12 mouse cellular contexts compared by ENCODE assay signal in the genomic region with DNA sequence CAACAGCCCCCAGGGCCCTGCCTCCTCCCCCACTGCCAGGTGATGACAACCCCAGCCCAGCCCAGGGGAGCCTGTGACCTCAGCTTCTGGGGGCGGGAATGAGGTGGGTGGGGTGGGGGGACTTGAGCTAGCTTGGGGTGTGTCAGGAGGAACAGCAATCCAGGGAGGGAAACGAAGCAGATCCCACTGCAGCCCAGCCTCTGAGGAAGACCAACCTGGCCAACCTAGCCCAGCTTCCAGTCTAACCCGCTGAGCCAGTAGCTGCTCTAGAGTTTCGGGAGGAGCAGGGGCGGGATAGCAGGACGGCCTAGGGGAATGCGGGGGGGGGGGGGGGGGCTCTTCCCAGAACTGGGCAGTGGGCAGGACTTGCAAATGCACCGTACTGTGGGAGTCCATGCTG. TPM values are rescaled to one million over a fixed set of nuclear protein-coding genes. Genes with fewer than 3 reads are reported as not detected.
DNase-seq lines count a peak whose midpoint lies in the region; ATAC-seq and TF ChIP-seq lines count a peak whose summit lies in the region.
"Had no signal": no experiment of that assay in that cellular context is flagged by ENCODE, and none has a peak within 500 bp of the region (broad histone marks: within the 10 kb centered on the region; RNA-seq: fewer than 3 reads in every experiment).

No protein-coding gene starts in this region.

- 0 out of 2 replicates have a peak overlapping the region, but pooled peaks have one; percentile 35 for H3K27ac ChIP-seq in forebrain, embryonic 10.5 days
- no peak overlapping the region for H3K27ac ChIP-seq in forebrain, embryonic 12.5 days
- H3K27ac ChIP-seq in kidney, embryonic 14.5 days (ENCODE audit: low read depth, low read length) = peak overlapping the region; percentile 48; the same call in 1 of the 2 replicates
- H3K27ac ChIP-seq in limb, embryonic 15.5 days = peak overlapping the region; percentile 78
- H3K27ac ChIP-seq in hindbrain, embryonic 14.5 days = no peak overlapping the region
- H3K27ac ChIP-seq: midbrain, embryonic 13.5 days had no signal

- DNase-seq in forebrain, embryonic 10.5 days (ENCODE audit: extremely low spot score, low spot score) = no peak
- DNase-seq in kidney, postnatal 25 days = no peak
- no peak for DNase-seq in hindbrain, embryonic 14.5 days (ENCODE audit: low spot score)
- DNase-seq in ovary, adult 18-20 months (ENCODE audit: low spot score) = no peak
- DNase-seq: adrenal gland, postnatal 10 days; forebrain, postnatal 0 days; lung, postnatal 14 days had no signal

- no peak overlapping the region for H3K4me2 ChIP-seq in forebrain, embryonic 12.5 days
- H3K4me2 ChIP-seq in kidney, embryonic 14.5 days (replicated peaks; ENCODE audit: low read depth, low read length) = no peak overlapping the region; the same call in 1 of the 2 replicates
- H3K4me2 ChIP-seq in limb, embryonic 15.5 days = 0 out of 2 replicates have a peak overlapping the region, but pooled peaks have one; percentile 7
- H3K4me2 ChIP-seq in hindbrain, embryonic 14.5 days (replicated peaks) = no peak overlapping the region
- H3K4me2 ChIP-seq: midbrain, embryonic 13.5 days had no signal

- H3K4me3 ChIP-seq in forebrain, embryonic 10.5 days = no peak overlapping the region
- no peak overlapping the region for H3K4me3 ChIP-seq in forebrain, embryonic 12.5 days (replicated peaks)
- H3K4me3 ChIP-seq in kidney, embryonic 14.5 days (ENCODE audit: low read length) = no peak overlapping the region
- peak overlapping the region; percentile 26; the same call in 1 of the 2 replicates for H3K4me3 ChIP-seq in E14TG2a.4 (replicated peaks; ENCODE audit: low read length)
- no peak overlapping the region for H3K4me3 ChIP-seq in limb, embryonic 15.5 days
- no peak overlapping the region for H3K4me3 ChIP-seq in hindbrain, embryonic 14.5 days (replicated peaks; ENCODE audit: low read length)
- H3K4me3 ChIP-seq: midbrain, embryonic 13.5 days had no signal

- H3K4me1 ChIP-seq in forebrain, embryonic 10.5 days = peaks cover 45% of the 10 kb centered on the region
- peaks cover 22% of the 10 kb centered on the region for H3K4me1 ChIP-seq in forebrain, embryonic 12.5 days
- peaks cover 39% of the 10 kb centered on the region for H3K4me1 ChIP-seq in kidney, embryonic 14.5 days (ENCODE audit: control insufficient read depth, insufficient read depth, low read length)
- peaks cover 64% of the 10 kb centered on the region for H3K4me1 ChIP-seq in E14TG2a.4 (replicated peaks; ENCODE audit: low read depth, low read length)
- peaks cover 35% of the 10 kb centered on the region for H3K4me1 ChIP-seq in limb, embryonic 15.5 days
- H3K4me1 ChIP-seq in hindbrain, embryonic 14.5 days (replicated peaks; ENCODE audit: control insufficient read depth, insufficient read depth, low read length) = 0 out of 2 replicates have a peak, but pooled peaks cover 4% of the 10 kb centered on the region

- WGBS in forebrain, embryonic 10.5 days = 15% methylated on average over 8 of the region's 8 CpGs
- WGBS in forebrain, embryonic 12.5 days = 16% methylated on average over 8 of the region's 8 CpGs
- 13% methylated on average over 8 of the region's 8 CpGs for WGBS in kidney, embryonic 14.5 days
- 18% methylated on average over 7 of the region's 8 CpGs for WGBS in limb, embryonic 15.5 days
- 23% methylated on average over 5 of the region's 8 CpGs for WGBS in hindbrain, embryonic 14.5 days

- no peak overlapping the region for H3K9ac ChIP-seq in forebrain, embryonic 12.5 days
- H3K9ac ChIP-seq in kidney, embryonic 14.5 days (ENCODE audit: low read depth, low read length) = no peak overlapping the region
- H3K9ac ChIP-seq in limb, embryonic 15.5 days = no peak overlapping the region
- H3K9ac ChIP-seq in hindbrain, embryonic 14.5 days = no peak overlapping the region
- H3K9ac ChIP-seq: forebrain, postnatal 0 days had no signal

- H3K27me3 ChIP-seq in forebrain, embryonic 10.5 days (ENCODE audit: poor library complexity, severe bottlenecking) = peaks cover 66% of the 10 kb centered on the region
- H3K27me3 ChIP-seq in forebrain, embryonic 12.5 days = peaks cover 55% of the 10 kb centered on the region
- H3K27me3 ChIP-seq in kidney, embryonic 14.5 days (ENCODE audit: control insufficient read depth, insufficient read depth, low read length) = peaks cover 12% of the 10 kb centered on the region; the same call in 1 of the 2 replicates
- H3K27me3 ChIP-seq in E14TG2a.4 (ENCODE audit: insufficient read depth, low read length) = peaks cover 28% of the 10 kb centered on the region
- H3K27me3 ChIP-seq in limb, embryonic 15.5 days = peaks cover 44% of the 10 kb centered on the region
- H3K27me3 ChIP-seq in hindbrain, embryonic 14.5 days (ENCODE audit: control insufficient read depth, insufficient read depth, low read length) = peaks cover 16% of the 10 kb centered on the region; the same call in 1 of the 2 replicates

- TF ChIP-seq CTCF in E14TG2a.4 (conservative IDR thresholded peaks at IDR 0.05; ENCODE audit: low read length) = no peak

- H3K36me3 ChIP-seq in forebrain, embryonic 10.5 days (replicated peaks) = no peaks in the 10 kb centered on the region
- no peaks in the 10 kb centered on the region for H3K36me3 ChIP-seq in forebrain, embryonic 12.5 days (replicated peaks)
- H3K36me3 ChIP-seq in kidney, embryonic 14.5 days (ENCODE audit: control insufficient read depth, insufficient read depth, low read length) = 0 out of 2 replicates have a peak, but pooled peaks cover 2% of the 10 kb centered on the region
- H3K36me3 ChIP-seq in E14TG2a.4 (ENCODE audit: insufficient read depth, low read length) = no peaks in the 10 kb centered on the region
- H3K36me3 ChIP-seq in limb, embryonic 15.5 days = peaks cover 6% of the 10 kb centered on the region; the same call in 1 of the 2 replicates
- H3K36me3 ChIP-seq in hindbrain, embryonic 14.5 days (replicated peaks; ENCODE audit: control insufficient read depth, insufficient read depth) = no peaks in the 10 kb centered on the region
- H3K36me3 ChIP-seq: midbrain, embryonic 13.5 days had no signal

- no peaks in the 10 kb centered on the region for H3K9me3 ChIP-seq in forebrain, embryonic 10.5 days
- H3K9me3 ChIP-seq in forebrain, embryonic 12.5 days = no peaks in the 10 kb centered on the region
- no peaks in the 10 kb centered on the region for H3K9me3 ChIP-seq in kidney, embryonic 14.5 days (ENCODE audit: control insufficient read depth, low read length)
- H3K9me3 ChIP-seq in E14TG2a.4 (ENCODE audit: low read length) = no peaks in the 10 kb centered on the region
- no peaks in the 10 kb centered on the region for H3K9me3 ChIP-seq in limb, embryonic 15.5 days
- no peaks in the 10 kb centered on the region for H3K9me3 ChIP-seq in hindbrain, embryonic 14.5 days (ENCODE audit: control insufficient read depth, low read length)
- H3K9me3 ChIP-seq: midbrain, embryonic 13.5 days had no signal

- no peak for ATAC-seq in forebrain, embryonic 12.5 days (ENCODE audit: low FRiP score)
- ATAC-seq in kidney, embryonic 14.5 days (ENCODE audit: low FRiP score, low TSS enrichment) = 0 out of 2 replicates have a peak, but pooled peaks have one; percentile 4
- no peak for ATAC-seq in limb, embryonic 15.5 days (ENCODE audit: insufficient number of reproducible peaks, low FRiP score, low TSS enrichment, low read depth)
- ATAC-seq in hindbrain, embryonic 14.5 days (ENCODE audit: low FRiP score) = no peak
- ATAC-seq: forebrain, postnatal 0 days; midbrain, embryonic 13.5 days had no signal

RNA-seq across cellular contexts. Expression of a gene that starts 5.8 kb away (rescaled TPM):
- not detected in 2 replicates for polyA plus RNA-seq in forebrain, embryonic 10.5 days (2016; fragmentation: Nextera tagmentation; extraction: Ambion mirVana)
- 0.17 TPM in 1 of 2 replicates, not detected in the other for polyA plus RNA-seq in forebrain, embryonic 12.5 days (2016; fragmentation: Nextera tagmentation; extraction: Ambion mirVana)
- 0.84 and 2.2 TPM in 2 replicates for polyA plus RNA-seq in kidney, embryonic 14.5 days (2014; fragmentation: Nextera tagmentation; extraction: Ambion mirVana)
- 1.6 TPM in 2 replicates for polyA plus RNA-seq in limb, embryonic 15.5 days (2015; fragmentation: Nextera tagmentation; extraction: Ambion mirVana)
- polyA plus RNA-seq in hindbrain, embryonic 14.5 days (2014; fragmentation: Nextera tagmentation; extraction: Ambion mirVana) = 3.0 and 3.4 TPM in 2 replicates

RNA-seq across cellular contexts. Expression of a gene that starts 8.3 kb away (rescaled TPM):
- 10.0 and 10.1 TPM in 2 replicates for polyA plus RNA-seq in forebrain, embryonic 10.5 days (2016; fragmentation: Nextera tagmentation; extraction: Ambion mirVana)
- 7.7 and 8.3 TPM in 2 replicates for polyA plus RNA-seq in forebrain, embryonic 12.5 days (2016; fragmentation: Nextera tagmentation; extraction: Ambion mirVana)
- polyA plus RNA-seq in kidney, embryonic 14.5 days (2014; fragmentation: Nextera tagmentation; extraction: Ambion mirVana) = 10.7 and 14.8 TPM in 2 replicates
- 12.6 and 13.0 TPM in 2 replicates for polyA plus RNA-seq in limb, embryonic 15.5 days (2015; fragmentation: Nextera tagmentation; extraction: Ambion mirVana)
- 6.4 and 6.9 TPM in 2 replicates for polyA plus RNA-seq in hindbrain, embryonic 14.5 days (2014; fragmentation: Nextera tagmentation; extraction: Ambion mirVana)

RNA-seq across cellular contexts. Expression of a gene that starts 8.4 kb away (rescaled TPM):
- 0.15 TPM in 1 of 2 replicates, not detected in the other for polyA plus RNA-seq in forebrain, embryonic 10.5 days (2016; fragmentation: Nextera tagmentation; extraction: Ambion mirVana)
- 0.20 and 0.36 TPM in 2 replicates for polyA plus RNA-seq in forebrain, embryonic 12.5 days (2016; fragmentation: Nextera tagmentation; extraction: Ambion mirVana)
- 1.3 and 2.3 TPM in 2 replicates for polyA plus RNA-seq in kidney, embryonic 14.5 days (2014; fragmentation: Nextera tagmentation; extraction: Ambion mirVana)
- polyA plus RNA-seq in limb, embryonic 15.5 days (2015; fragmentation: Nextera tagmentation; extraction: Ambion mirVana) = 18.1 and 45.8 TPM in 2 replicates
- polyA plus RNA-seq in hindbrain, embryonic 14.5 days (2014; fragmentation: Nextera tagmentation; extraction: Ambion mirVana) = not detected in 2 replicates
- polyA plus RNA-seq: forebrain, postnatal 0 days had no signal

RNA-seq across cellular contexts. Expression of a gene that starts 20.2 kb away (rescaled TPM):
- 18.9 and 21.9 TPM in 2 replicates for polyA plus RNA-seq in forebrain, embryonic 10.5 days (2016; fragmentation: Nextera tagmentation; extraction: Ambion mirVana)
- polyA plus RNA-seq in forebrain, embryonic 12.5 days (2016; fragmentation: Nextera tagmentation; extraction: Ambion mirVana) = 16.4 and 17.8 TPM in 2 replicates
- 35.5 and 54.1 TPM in 2 replicates for polyA plus RNA-seq in kidney, embryonic 14.5 days (2014; fragmentation: Nextera tagmentation; extraction: Ambion mirVana)
- 63.3 and 70.7 TPM in 2 replicates for polyA plus RNA-seq in limb, embryonic 15.5 days (2015; fragmentation: Nextera tagmentation; extraction: Ambion mirVana)
- polyA plus RNA-seq in hindbrain, embryonic 14.5 days (2014; fragmentation: Nextera tagmentation; extraction: Ambion mirVana) = 8.9 and 10.2 TPM in 2 replicates

RNA-seq across cellular contexts. Expression of a gene that starts 33.9 kb away (rescaled TPM):
- 39.8 and 41.0 TPM in 2 replicates for polyA plus RNA-seq in forebrain, embryonic 10.5 days (2016; fragmentation: Nextera tagmentation; extraction: Ambion mirVana)
- polyA plus RNA-seq in forebrain, embryonic 12.5 days (2016; fragmentation: Nextera tagmentation; extraction: Ambion mirVana) = 42.0 and 42.5 TPM in 2 replicates
- polyA plus RNA-seq in kidney, embryonic 14.5 days (2014; fragmentation: Nextera tagmentation; extraction: Ambion mirVana) = 34.9 and 42.0 TPM in 2 replicates
- polyA plus RNA-seq in limb, embryonic 15.5 days (2015; fragmentation: Nextera tagmentation; extraction: Ambion mirVana) = 36.6 and 40.1 TPM in 2 replicates
- 33.9 and 36.8 TPM in 2 replicates for polyA plus RNA-seq in hindbrain, embryonic 14.5 days (2014; fragmentation: Nextera tagmentation; extraction: Ambion mirVana)

Comparison
In these comparisons a context has a peak if more than half of its experiments do, and no peak if none do; other contexts are left out.
1. H3K27ac ChIP-seq: peak in forebrain, embryonic 10.5 days (single experiment), kidney, embryonic 14.5 days (single experiment) and limb, embryonic 15.5 days (single experiment); none in forebrain, embryonic 12.5 days (single experiment) and hindbrain, embryonic 14.5 days (single experiment).